Mouse (Mus musculus) ES-Bruce4 (cell line): ENCODE data around the gene Mdga1.

Experiments
- CTCF ChIP-seq: IDR thresholded peaks from one replicate; pipeline ENCODE4 v1.8.1; 2011; ENCODE audit warnings: low read depth, low read length
- EP300 ChIP-seq: IDR thresholded peaks from 2 replicates; pipeline ENCODE4 v1.6.1; 2011; ENCODE audit warnings: low read depth, low read length; ENCODE audit not compliant: insufficient read depth

DNA sequence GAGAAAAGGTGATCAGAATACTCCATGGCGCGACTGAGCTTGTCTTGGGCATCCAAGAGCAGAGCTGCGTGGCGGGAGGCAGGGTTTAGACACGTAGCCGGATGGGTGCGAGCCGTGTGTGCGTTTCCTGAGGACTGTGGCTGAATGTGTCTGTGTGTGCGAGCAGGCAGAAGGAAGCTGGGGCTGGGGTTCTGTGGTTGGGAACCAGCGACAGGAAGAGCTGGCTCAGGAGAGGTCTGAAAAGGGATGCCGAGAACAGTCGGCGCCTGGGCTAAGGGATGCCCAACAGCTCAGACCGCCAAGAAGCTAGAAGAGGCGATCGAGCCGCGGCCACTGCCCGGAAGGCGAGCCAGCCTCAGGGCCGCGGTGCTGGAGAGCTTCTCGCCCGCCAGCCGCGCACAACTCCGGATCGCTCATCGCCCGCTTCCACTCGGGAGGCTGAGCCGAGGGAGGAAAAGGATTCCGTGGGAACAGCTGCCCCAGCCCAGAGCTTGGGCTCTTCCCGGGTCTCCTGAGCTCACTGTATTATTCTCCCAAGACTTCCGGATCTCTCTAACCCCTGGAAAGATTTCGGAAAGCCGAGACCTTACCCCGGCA, 83.1 kb downstream of the Mdga1 start:
- TF ChIP-seq CTCF (no peak), EP300 (no peak)
